Comparison of ENCODE assay signal across 10 mouse cellular contexts in genomic region chr5:142761326-142761983, GRCm38 (mm10). TPM values are rescaled to one million over a fixed set of nuclear protein-coding genes. Genes with fewer than 3 reads are reported as not detected.
DNase-seq lines count a peak whose midpoint lies in the region; ATAC-seq lines count a peak whose summit lies in the region.
"Had no signal": no experiment of that assay in that cellular context is flagged by ENCODE, and none has a peak within 500 bp of the region (broad histone marks: within the 10 kb centered on the region; RNA-seq: fewer than 3 reads in every experiment).

No protein-coding gene starts in this region.

- no peaks in the 10 kb centered on the region for H3K9me3 ChIP-seq in hindbrain, embryonic 13.5 days
- H3K9me3 ChIP-seq in hindbrain, embryonic 11.5 days (ENCODE audit: control insufficient read depth, low read length), result no peaks in the 10 kb centered on the region
- H3K9me3 ChIP-seq in intestine, embryonic 15.5 days, result no peaks in the 10 kb centered on the region
- H3K9me3 ChIP-seq: limb, embryonic 12.5 days had no signal

- no peak overlapping the region for H3K4me2 ChIP-seq in hindbrain, embryonic 13.5 days
- no peak overlapping the region for H3K4me2 ChIP-seq in hindbrain, embryonic 11.5 days (replicated peaks; ENCODE audit: low read depth, low read length)
- no peak overlapping the region for H3K4me2 ChIP-seq in intestine, embryonic 15.5 days (replicated peaks)
- H3K4me2 ChIP-seq: limb, embryonic 12.5 days had no signal

- DNase-seq in hindbrain, embryonic 11.5 days (ENCODE audit: low spot score), result no peak
- peak; percentile 47 for DNase-seq in gastrocnemius, postnatal 25 days
- DNase-seq in left cerebral cortex, postnatal 36 days (ENCODE audit: low spot score in 2 of 2), result peak; percentile 73 to 81
- peak; percentile 45 for DNase-seq in testis, postnatal 14 days (ENCODE audit: low spot score)
- no peak for DNase-seq in spleen, postnatal 4 days (ENCODE audit: low spot score in 2 of 2)
- no peak for DNase-seq in urinary bladder, adult 2 months (ENCODE audit: low spot score)
- DNase-seq: adrenal gland, postnatal 36 days had no signal

- peak; percentile 49 for ATAC-seq in hindbrain, embryonic 13.5 days (ENCODE audit: low FRiP score)
- no peak for ATAC-seq in hindbrain, embryonic 11.5 days (ENCODE audit: low FRiP score)
- ATAC-seq in intestine, embryonic 15.5 days, result no peak

- H3K36me3 ChIP-seq in hindbrain, embryonic 13.5 days, result peaks cover 98% of the 10 kb centered on the region
- peaks cover 23% of the 10 kb centered on the region for H3K36me3 ChIP-seq in hindbrain, embryonic 11.5 days (ENCODE audit: control insufficient read depth, insufficient read depth, low read length)
- H3K36me3 ChIP-seq in intestine, embryonic 15.5 days, result peaks cover 60% of the 10 kb centered on the region

- H3K27ac ChIP-seq in hindbrain, embryonic 13.5 days, result peak overlapping the region; percentile 91
- H3K27ac ChIP-seq in hindbrain, embryonic 11.5 days (ENCODE audit: low read depth, low read length), result no peak overlapping the region
- H3K27ac ChIP-seq in intestine, embryonic 15.5 days, result no peak overlapping the region
- H3K27ac ChIP-seq: limb, embryonic 12.5 days had no signal

- peaks cover 44% of the 10 kb centered on the region for H3K4me1 ChIP-seq in hindbrain, embryonic 13.5 days (replicated peaks)
- no peaks in the 10 kb centered on the region for H3K4me1 ChIP-seq in hindbrain, embryonic 11.5 days (replicated peaks; ENCODE audit: control insufficient read depth, insufficient read depth, low read length)
- H3K4me1 ChIP-seq in intestine, embryonic 15.5 days (replicated peaks), result no peaks in the 10 kb centered on the region
- H3K4me1 ChIP-seq: limb, embryonic 12.5 days had no signal

- H3K27me3 ChIP-seq in hindbrain, embryonic 13.5 days, result no peaks in the 10 kb centered on the region
- no peaks in the 10 kb centered on the region for H3K27me3 ChIP-seq in hindbrain, embryonic 11.5 days (ENCODE audit: control insufficient read depth, insufficient read depth, low read length)
- no peaks in the 10 kb centered on the region for H3K27me3 ChIP-seq in intestine, embryonic 15.5 days (replicated peaks)
- H3K27me3 ChIP-seq: limb, embryonic 12.5 days had no signal

- no peak overlapping the region for H3K4me3 ChIP-seq in hindbrain, embryonic 13.5 days
- H3K4me3 ChIP-seq in hindbrain, embryonic 11.5 days (ENCODE audit: low read depth, low read length), result no peak overlapping the region
- H3K4me3 ChIP-seq in intestine, embryonic 15.5 days (replicated peaks), result no peak overlapping the region
- H3K4me3 ChIP-seq: limb, embryonic 12.5 days had no signal

- intact Hi-C loops in left cerebral cortex, postnatal 36 days (cut with DNase I), result no loop called here

- 62% methylated on average over 16 of the region's 16 CpGs for WGBS in hindbrain, embryonic 13.5 days
- 92% methylated on average over 16 of the region's 16 CpGs for WGBS in hindbrain, embryonic 11.5 days
- 86% methylated on average over 16 of the region's 16 CpGs for WGBS in intestine, embryonic 15.5 days

- peak overlapping the region; percentile 53 for H3K9ac ChIP-seq in hindbrain, embryonic 13.5 days
- H3K9ac ChIP-seq in hindbrain, embryonic 11.5 days (ENCODE audit: low read depth, low read length), result no peak overlapping the region
- H3K9ac ChIP-seq in intestine, embryonic 15.5 days, result no peak overlapping the region
- H3K9ac ChIP-seq: limb, embryonic 12.5 days had no signal

RNA-seq across cellular contexts. Expression of gene Tnrc18, which starts 56.0 kb away (rescaled TPM):
- 33.1 and 35.8 TPM in 2 replicates for polyA plus RNA-seq in hindbrain, embryonic 13.5 days (2015; fragmentation: Nextera tagmentation; extraction: Ambion mirVana)
- polyA plus RNA-seq in hindbrain, embryonic 11.5 days (2014; fragmentation: Nextera tagmentation; extraction: Ambion mirVana), result 30.7 and 44.0 TPM in 2 replicates
- total RNA-seq in gastrocnemius, postnatal 25 days (2021), result 10 to 100 TPM; 25.2 to 31.6 TPM
- total RNA-seq in left cerebral cortex, postnatal 36 days (2021), result 100 to 1,000 TPM; 117 to 147 TPM
- polyA plus RNA-seq in intestine, embryonic 15.5 days (2015; fragmentation: Nextera tagmentation; extraction: Ambion mirVana), result 19.5 and 21.6 TPM in 2 replicates
- polyA plus RNA-seq in urinary bladder, adult 2 months (2012; rRNA removed), result 21.4 and 49.1 TPM in 2 replicates

Comparison
In these comparisons a context has a peak if more than half of its experiments do, and no peak if none do; other contexts are left out.
1. DNase-seq: peak in gastrocnemius, postnatal 25 days (single experiment), left cerebral cortex, postnatal 36 days (2 of 2) and testis, postnatal 14 days (single experiment); none in hindbrain, embryonic 11.5 days (single experiment), spleen, postnatal 4 days (0 of 2) and urinary bladder, adult 2 months (single experiment).